Mouse (Mus musculus) myocyte (in vitro differentiated cells): ENCODE measurements around the gene Ube2l6.

Experiments used
- E2F4 ChIP-seq: IDR thresholded peaks from one replicate; pipeline ENCODE4 v1.6.1; 2011; ENCODE audit warnings: mild to moderate bottlenecking, control low read depth, moderate library complexity; ENCODE audit not compliant: insufficient read depth
- MAX ChIP-seq: IDR thresholded peaks from one replicate; pipeline ENCODE4 v1.6.1; 2011; ENCODE audit warnings: low read depth, mild to moderate bottlenecking, control low read depth
- MYOD1 ChIP-seq, 3 experiments: IDR thresholded peaks; one replicate each; pipeline ENCODE4 v1.6.1; 2011; ENCODE audit warnings: control low read depth in 2 of 3, low read depth in 2 of 3, mild to moderate bottlenecking in 2 of 3, moderate library complexity in 1 of 3; ENCODE audit not compliant: insufficient read length in 2 of 3, control insufficient read depth in 1 of 3
- POLR2A ChIP-seq: IDR thresholded peaks from one replicate; pipeline ENCODE4 v1.6.1; 2011; ENCODE audit warnings: low read depth, mild to moderate bottlenecking, control low read depth, moderate library complexity; ENCODE audit not compliant: insufficient read length

DNA sequence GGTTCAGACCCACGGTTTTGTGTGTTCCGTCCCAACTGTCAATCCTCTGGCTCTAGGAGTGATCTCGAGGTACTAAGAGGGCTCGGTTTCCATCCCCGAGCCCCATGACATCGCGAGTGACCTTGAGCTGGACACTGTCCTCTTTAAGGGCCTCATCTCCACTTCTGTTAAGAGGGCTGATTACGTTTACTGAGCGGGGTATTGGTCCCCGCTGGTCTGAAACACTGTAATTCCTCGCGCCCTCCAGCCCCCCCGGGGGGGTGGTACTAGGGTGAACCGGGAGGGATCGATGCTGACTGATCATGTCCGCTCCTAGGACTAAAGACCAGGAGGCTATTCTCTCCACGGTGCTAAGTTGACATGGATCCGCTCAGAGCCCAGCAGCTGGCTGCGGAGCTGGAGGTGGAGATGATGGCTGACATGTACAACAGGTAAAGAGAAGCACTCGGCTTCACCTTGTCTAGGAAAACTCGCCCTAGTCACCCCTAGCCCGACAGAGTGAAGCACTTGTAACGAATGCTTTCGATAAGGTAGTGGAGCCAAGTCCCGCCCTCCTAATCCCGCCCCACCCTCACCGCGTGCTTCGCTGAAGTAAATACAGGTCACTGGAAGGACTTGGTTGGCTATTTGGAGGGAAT lies 28.8 kb downstream of the Ube2l6 start:
- TF ChIP-seq MAX (no peak), MYOD1 (IDR thresholded peaks at IDR 0.05; ENCODE audit: control insufficient read depth in 1 of 3, insufficient read length in 2 of 3, low read depth in 2 of 3) (no peak), E2F4 (no peak), POLR2A (no peak)
